Mouse (Mus musculus): ENCODE measurements around the gene Ulk4. TPM values are rescaled to one million over a fixed set of nuclear protein-coding genes. Genes with fewer than 3 reads are reported as not detected.
"Not testable (repeated sequence)": the region's sequence is repeated elsewhere in the genome, so short reads cannot be mapped to it uniquely, and the experiment has no call there.

Ulk4 gene
- total RNA-seq, 2 experiments from 2014 or later: 0.21 to 0.48 TPM

DNA sequence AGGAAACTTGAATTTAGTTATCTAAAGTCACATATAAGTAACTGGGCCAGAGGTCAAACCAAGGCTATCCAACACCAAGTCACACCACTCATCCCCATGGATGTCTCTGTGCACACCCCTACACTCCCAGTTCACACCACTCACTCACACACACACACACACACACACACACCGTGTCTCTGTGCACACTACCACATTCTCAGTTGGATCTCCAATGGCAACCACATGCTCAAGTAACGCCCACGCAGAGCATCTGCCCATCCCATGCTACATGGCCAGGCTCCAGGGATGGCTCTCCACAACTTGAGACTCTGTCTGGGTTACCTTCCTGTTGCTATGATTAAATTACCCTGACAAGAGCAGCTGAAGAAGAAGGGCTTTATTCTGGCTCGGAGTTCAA is 201.8 kb downstream of the Ulk4 start:
- DNase-seq (ENCODE audit: low spot score): no peak
- intact Hi-C loops (cut with DNase I): no loop called here

DNA sequence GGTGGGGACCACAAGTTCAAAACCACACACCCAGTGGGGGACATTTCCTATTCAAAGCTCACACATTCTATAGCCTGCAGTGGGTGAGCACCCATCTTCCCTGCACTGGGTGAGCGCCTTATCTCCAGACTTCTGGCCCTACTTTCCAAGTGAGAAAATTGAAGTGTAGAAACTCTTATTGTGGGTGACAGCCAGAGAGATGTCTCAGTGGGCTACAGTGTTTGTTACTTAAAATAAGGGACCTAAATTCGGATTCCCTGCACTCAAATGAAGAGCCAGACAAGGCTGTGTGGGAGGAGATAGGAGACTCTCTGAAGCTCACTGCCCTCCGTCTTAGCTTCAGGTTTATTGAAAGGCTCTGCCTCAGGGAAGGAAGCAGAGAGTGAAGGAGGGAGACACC is 202.3 kb downstream of the Ulk4 start:
- DNase-seq (ENCODE audit: low spot score): no peak
- intact Hi-C loops (cut with DNase I): no loop called here

- DNase-seq (ENCODE audit: low spot score): no peak
- intact Hi-C loops (cut with DNase I): no loop called here
Observed at GRCm38 (mm10) chr9:121072127-121072757, 204.8 kb downstream of the Ulk4 start.

GRCm38 (mm10) chr9:121071461-121072126 is 205.4 kb downstream of the Ulk4 start:
- intact Hi-C loops (cut with DNase I): no loop called here
- no peak for DNase-seq (ENCODE audit: low spot score)

DNA sequence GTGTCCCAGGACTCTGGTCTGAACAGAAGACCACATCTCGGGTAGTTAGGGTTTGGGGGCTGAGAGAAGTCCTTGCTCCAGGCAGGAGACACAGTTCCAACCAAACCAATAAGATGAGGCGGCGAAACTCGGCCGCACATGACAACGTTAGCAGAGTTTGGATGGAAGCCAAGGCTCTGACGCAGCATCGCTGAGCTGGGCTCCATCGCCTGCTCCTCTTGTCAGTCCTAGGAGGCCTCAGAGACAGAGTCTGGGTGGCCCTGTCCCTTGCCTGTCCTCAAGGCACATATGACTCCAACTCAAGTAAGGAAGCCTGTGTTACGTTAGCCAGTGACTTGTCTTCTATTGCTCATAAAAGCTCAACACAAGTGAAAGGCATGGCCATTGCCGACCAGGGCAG is 205.9 kb downstream of the Ulk4 start:
- intact Hi-C loops (cut with DNase I): no loop called here
- DNase-seq (ENCODE audit: low spot score): no peak

- intact Hi-C loops (cut with DNase I): no loop called here
Observed at GRCm38 (mm10) chr9:121068115-121068514, 208.9 kb downstream of the Ulk4 start.

GRCm38 (mm10) chr9:121067043-121067442 is 210.0 kb downstream of the Ulk4 start:
- intact Hi-C loops (cut with DNase I): no loop called here
- no peak for DNase-seq (ENCODE audit: low spot score)

More at GRCm38 (mm10) chr9:121068115-121068514, 208.9 kb downstream of the Ulk4 start:
- DNase-seq (ENCODE audit: low spot score): no peak

- no peak for DNase-seq (ENCODE audit: low spot score)
- intact Hi-C loops (cut with DNase I): no loop called here
Observed at GRCm38 (mm10) chr9:121065383-121065978, 211.5 kb downstream of the Ulk4 start.

DNA sequence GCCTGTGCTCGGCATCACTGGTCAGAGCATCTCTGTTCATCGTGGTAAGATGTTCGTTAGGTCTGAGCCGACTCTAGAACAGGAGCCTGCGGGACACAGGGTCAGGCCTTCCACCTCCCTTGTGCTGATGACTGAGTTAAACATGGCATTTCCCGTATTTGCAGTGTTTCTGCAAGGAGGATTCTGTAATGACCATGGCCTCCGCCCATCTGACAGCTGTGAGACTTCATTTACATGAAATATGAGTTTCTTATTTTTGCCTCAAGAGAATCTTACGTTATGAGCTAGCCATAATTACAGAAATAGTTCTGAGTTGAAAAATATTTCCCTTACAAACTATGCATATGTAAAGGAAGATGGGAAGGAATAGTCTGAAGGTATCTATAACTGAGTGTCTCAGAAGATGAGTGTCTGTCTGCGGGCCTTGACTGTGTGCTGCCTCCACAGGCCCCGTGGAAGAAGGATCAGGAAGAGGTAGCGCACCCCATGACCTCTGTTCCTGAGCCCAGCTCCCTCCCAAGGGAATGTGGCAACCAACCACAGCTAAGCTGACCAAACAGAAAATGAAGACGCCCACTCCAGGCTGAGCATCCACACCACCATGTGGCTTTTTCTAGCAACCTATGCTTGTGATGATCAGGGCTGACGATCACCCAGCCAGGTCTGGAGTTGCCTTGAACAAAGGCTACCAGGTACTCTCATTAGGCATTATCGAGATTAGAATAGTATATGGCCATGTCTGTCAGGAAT is 212.2 kb downstream of the Ulk4 start:
- no peak for DNase-seq (ENCODE audit: low spot score)
- intact Hi-C loops (cut with DNase I): no loop called here

- intact Hi-C loops (cut with DNase I): no loop called here
Observed at GRCm38 (mm10) chr9:121062671-121063070, 214.3 kb downstream of the Ulk4 start.

DNA sequence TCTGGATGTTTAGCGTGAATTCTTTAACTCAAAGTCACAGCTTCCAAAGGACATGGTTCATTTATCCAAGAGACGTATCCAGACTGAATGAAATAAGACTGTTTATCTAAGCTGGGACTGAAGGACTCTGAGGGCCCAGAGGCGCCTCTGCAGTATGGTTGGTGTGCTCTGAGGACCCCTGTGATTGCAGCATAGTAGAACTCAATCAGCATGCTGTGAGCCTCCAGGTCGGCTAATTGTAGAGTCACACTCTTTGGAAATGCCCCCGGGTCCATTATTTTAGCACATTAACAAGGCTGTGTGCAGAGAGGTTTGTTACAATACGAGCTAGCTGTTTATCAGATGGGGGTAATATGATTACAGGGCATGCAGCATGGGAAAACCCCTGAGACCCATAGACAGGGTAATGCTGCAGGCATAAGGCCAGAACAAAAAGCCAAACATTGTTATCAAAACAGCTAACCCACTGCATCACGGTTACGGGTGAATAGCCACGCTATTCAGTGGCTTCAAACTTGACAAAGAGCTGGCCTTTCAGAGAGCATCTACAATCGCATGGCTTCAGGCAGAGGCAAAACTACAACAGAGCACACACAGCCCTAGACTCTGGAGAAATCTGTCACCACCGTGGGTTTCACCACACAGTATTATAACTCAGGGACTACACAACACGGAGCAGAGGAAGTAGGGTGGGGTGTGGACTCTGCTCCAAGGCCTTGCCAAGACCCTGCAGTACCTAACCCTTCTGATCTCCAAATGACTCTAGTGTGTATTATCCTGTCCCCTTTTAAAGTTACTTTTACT is 215.0 kb downstream of the Ulk4 start:
- intact Hi-C loops (cut with DNase I): no loop called here
- no peak for DNase-seq (ENCODE audit: low spot score)

More at GRCm38 (mm10) chr9:121062671-121063070, 214.3 kb downstream of the Ulk4 start:
- no peak for DNase-seq (ENCODE audit: low spot score)

GRCm38 (mm10) chr9:121060331-121060730 is 216.7 kb downstream of the Ulk4 start:
- no peak for DNase-seq (ENCODE audit: low spot score)
- intact Hi-C loops (cut with DNase I): no loop called here

DNA sequence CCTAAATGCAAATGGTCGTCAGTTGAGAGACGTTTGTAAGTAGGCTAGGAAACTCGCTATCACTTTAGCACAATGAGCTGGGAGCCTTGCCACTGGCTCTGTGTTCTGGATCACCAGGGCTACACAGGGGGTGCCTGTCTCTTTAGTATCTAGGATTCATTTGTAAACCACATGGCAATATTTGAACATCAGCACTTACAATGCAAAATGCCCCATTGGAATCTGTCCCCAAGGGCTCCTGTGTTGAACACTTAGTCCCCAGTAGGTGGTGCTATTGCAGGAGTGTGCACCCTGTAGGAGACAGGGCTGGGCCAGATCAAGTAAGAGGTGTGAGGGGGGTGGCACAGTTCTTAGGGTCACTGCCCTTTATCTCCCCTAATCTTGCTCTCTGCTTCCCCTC is 217.7 kb downstream of the Ulk4 start:
- DNase-seq (ENCODE audit: low spot score): no peak
- intact Hi-C loops (cut with DNase I): loop anchor here (5.0 kb wide), 2 partner anchors 122 to 457 kb away; no protein-coding TSS in a partner anchor

- intact Hi-C loops (cut with DNase I): loop anchor here (5.0 kb wide), 2 partner anchors 121 to 456 kb away; no protein-coding TSS in a partner anchor
- DNase-seq (ENCODE audit: low spot score): no peak
Observed at GRCm38 (mm10) chr9:121058538-121058937, 218.5 kb downstream of the Ulk4 start.

- peak; percentile 48 for DNase-seq (ENCODE audit: low spot score)
- intact Hi-C loops (cut with DNase I): loop anchor here (5.0 kb wide), 2 partner anchors 121 to 456 kb away; no protein-coding TSS in a partner anchor
Observed at GRCm38 (mm10) chr9:121058116-121058515, 218.9 kb downstream of the Ulk4 start.

GRCm38 (mm10) chr9:121057401-121057800 is 219.6 kb downstream of the Ulk4 start:
- intact Hi-C loops (cut with DNase I): loop anchor here (5.0 kb wide), 2 partner anchors 120 to 455 kb away; no protein-coding TSS in a partner anchor
- no peak for DNase-seq (ENCODE audit: low spot score)

DNA sequence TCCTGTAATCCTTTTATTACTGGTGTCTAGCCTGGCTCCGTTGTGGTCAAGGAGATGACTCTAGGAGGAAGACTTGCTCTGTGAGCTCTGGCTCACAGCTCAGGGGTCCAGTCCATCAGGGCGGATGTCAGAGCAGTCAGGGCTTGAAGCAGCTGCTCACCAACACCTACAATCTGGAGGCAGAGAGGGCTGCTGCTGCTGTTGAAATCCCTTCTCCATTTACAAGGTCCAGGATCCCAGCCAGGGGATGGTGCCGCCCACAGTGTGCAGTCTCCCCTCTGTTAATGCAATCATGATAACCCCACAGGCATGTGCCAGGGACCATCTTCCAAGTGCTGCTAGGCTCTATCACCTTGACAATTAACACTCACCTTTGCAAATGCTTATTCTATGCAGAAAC is 220.5 kb downstream of the Ulk4 start:
- intact Hi-C loops (cut with DNase I): loop anchor here (5.0 kb wide), 2 partner anchors 119 to 454 kb away; no protein-coding TSS in a partner anchor
- DNase-seq (ENCODE audit: low spot score): no peak

DNA sequence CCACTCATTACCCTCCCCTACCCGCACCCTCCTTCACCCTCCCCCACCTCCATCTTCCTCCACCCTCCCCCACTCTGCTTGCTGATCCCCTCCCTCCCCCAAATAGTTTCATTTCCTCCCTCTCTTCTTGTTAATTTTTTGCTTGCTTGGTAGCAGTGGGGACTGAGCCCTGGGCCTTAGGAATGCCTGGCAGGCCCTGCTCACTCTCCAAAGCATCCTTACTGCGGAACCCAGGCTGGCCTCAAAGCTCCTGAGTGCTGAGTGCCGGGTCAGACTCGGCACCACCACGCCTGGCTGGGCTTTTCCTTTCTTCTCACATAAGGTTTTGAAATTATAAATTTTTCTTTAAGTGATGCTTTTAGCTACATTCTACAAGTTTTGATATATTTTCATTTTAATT is 221.0 kb downstream of the Ulk4 start:
- intact Hi-C loops (cut with DNase I): loop anchor here (5.0 kb wide), 2 partner anchors 119 to 454 kb away; no protein-coding TSS in a partner anchor
- DNase-seq (ENCODE audit: low spot score): no peak

DNA sequence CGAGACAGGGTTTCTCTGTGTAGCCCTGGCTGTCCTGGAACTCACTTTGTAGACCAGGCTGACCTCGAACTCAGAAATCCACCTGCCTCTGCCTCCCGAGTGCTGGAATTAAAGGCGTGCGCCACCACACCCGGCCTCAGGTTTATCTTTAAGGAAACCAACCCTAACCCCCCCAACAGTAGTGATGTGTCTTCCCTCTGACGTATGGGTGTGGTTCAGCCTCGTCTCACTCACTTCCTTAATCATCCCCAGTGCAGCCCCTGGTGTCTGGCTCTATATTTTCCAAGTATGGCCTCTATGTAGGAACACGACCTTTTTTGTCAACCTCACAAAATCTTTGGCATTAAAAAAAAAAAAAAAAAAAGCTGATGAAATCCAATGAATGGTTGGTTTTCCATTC is 231.3 kb downstream of the Ulk4 start:
- not testable (repeated sequence) for DNase-seq (ENCODE audit: low spot score)

More for the DNA sequence above, 231.3 kb downstream of the Ulk4 start:
- intact Hi-C loops (cut with DNase I): not testable (repeated sequence)

All from heart, postnatal 25 days (tissue).